Mouse (Mus musculus) thymus, postnatal 25 days (tissue): ENCODE measurements around the gene Ear6.
"Not testable (repeated sequence)": the region's sequence is repeated elsewhere in the genome, so short reads cannot be mapped to it uniquely, and the experiment has no call there.

Experiments
- DNase-seq: peaks from one replicate; pipeline ENCODE4 v3.0.0; 2022

Ear6 gene

GRCm38 (mm10) chr14:51853399-51853798 is at the start of gene Ear6:
TSS of gene Ear6 (plus strand) at chr14:51853699.
- DNase-seq, result no peak

GRCm38 (mm10) chr14:51826625-51827024 is 26.9 kb upstream of the Ear6 start:
- DNase-seq, result no peak

DNA sequence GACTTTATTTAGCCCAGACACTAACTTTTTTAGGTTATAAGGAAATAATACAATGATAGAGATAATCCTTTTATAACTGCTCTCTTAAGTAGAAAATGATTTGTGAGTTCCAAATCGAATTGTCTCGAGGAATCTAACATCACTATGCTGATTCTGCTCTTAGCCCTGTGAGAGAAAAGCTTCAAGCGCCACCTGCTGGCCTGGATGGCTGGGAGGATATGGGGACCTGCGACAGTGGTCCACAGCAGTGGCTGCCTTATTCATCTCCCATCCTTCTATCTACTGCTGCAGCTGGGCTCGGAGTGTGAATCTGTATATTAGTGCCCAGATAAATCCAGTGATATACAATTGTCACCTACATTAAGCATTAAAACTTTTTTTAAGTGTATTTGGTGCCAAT is 25.7 kb upstream of the Ear6 start:
- DNase-seq, result peak; percentile 11

DNA sequence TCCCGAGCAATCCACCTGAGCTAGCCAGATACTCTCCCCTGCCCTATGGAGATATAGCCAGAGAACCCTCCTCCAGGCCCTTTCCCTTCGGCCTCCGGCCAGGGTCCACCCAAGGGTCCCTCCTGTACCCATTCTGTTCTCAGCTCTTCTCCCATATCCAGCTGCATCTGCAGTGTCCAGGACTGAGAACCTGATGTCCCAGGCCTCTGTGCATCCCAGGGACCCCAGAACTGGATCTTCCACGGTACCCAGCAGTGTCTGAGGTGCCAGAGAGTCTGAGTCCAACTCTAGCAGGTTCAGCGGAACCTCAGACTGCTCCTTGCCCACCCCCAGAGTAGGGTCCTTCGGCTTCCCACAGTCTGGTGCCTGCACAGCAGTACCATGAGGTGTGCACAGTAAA is 24.3 kb upstream of the Ear6 start:
- no peak for DNase-seq

GRCm38 (mm10) chr14:51838480-51838879 is 15.0 kb upstream of the Ear6 start:
- DNase-seq, result not testable (repeated sequence)

DNA sequence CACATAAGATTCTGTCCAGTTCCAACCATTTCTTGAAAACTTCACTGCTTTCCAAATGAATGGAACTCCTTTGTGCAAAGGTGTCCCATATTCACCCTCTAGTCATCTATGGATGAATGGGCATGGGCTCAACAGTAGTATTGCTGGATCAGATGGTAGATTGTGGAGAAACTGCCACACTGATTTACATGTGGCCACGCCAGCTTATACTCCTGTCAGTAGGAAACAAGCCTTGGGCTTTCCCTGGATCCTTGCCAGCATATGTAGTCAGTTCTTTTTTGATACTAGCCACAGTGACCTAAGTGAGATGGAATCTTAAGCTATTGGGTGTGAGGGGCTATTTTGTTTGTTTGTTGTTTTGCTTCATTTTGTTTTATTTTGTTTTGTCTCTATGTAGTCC is 11.2 kb upstream of the Ear6 start:
- no peak for DNase-seq

DNA sequence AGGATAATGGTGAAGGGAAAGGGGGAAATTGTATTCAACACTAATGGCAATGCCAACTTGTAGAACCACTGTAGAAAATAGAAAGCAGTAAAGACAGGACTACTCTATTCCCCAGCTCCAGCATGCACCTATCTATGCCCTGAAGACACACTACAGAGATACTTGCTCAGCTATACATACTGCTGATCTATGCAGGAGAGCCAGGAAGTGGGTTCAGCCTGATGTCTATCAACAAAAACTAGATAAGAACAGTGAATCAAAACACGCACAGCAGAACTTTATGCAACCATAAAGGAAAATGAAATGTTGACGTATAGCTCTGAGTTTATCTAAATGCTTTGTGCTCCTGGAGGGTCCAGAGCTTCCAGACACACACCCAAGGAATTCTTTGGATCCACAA is 10.7 kb upstream of the Ear6 start:
- no peak for DNase-seq

DNA sequence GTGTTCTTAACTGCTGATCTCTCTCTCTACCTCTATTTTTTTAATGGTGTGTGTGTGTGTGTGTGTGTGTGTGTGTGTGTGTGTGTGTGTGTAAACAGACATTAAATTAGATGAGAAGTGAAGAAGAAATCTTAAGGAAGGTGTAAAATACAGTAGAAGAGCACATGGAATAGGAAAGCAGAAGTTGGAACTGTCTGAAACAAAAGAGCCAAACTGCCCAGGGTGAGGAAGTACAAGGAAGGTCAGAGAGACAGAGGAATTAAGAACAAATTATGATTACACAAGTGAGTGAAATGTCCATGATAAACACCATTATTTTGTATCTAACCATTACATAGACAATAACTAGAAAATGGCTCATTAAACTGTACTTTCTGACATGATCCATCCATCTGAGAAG is 9.6 kb upstream of the Ear6 start:
- no peak for DNase-seq

DNA sequence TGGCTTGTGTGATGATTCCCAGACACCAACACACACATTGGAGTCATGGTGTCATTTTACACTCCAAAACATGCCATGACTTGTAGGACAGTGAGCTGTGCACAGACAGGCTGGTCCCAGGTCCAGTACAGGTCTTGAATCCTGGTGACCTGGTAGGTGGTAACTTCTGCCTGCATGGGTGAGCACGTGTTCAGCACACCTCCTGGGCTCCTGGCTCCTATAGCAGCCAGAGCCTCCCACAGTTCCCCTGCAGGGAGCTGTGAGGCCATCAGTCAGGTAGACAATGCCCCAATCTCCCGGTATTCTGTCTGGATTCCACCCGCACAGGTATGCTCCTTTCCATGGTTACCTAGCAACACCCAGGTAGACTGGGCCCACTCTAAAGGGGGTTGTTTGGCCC is 6.9 kb upstream of the Ear6 start:
- DNase-seq, result no peak

DNA sequence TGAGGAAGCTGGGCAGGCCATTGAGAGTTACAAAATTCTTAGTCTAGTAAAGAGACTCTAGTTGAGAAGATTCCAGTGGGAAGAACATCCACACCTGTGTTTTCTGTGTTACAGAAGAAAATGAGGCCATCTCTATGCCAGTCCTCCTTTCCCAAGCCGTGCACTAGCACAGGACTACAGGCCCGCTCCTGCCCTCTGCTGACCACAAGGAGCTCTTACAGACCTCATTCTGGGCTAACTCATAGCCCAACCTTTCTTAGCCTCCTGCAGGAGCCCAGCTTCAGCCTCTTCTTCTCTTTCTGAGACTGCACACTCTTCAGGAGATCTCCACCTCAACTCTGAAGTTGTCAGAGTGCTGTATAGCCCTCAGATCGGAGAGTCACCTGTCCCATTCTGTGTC is 2.5 kb upstream of the Ear6 start:
- not testable (repeated sequence) for DNase-seq

GRCm38 (mm10) chr14:51855280-51855679 is 1.8 kb downstream of the Ear6 start:
- not testable (repeated sequence) for DNase-seq

DNA sequence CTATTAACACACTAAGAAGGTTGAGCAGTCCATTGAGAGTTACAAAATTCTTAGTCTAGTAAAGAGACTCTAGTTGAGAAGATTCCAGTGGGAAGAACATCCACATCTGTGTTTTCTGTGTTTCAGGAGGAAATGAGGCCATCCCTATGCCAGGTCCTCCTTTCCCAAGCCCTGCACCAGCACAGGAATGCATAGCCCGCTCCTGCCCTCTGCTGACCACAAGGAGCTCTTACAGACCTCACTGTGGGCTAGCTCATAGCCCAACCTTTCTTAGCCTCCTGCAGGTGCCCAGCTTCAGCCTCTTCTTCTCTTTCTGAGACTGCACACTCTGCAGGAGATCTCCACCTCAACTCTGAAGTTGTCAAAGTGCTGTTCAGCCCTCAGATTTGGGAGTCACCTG is 10.1 kb downstream of the Ear6 start:
- DNase-seq, result not testable (repeated sequence)

GRCm38 (mm10) chr14:51870756-51871155 is 17.3 kb downstream of the Ear6 start:
- DNase-seq, result no peak

DNA sequence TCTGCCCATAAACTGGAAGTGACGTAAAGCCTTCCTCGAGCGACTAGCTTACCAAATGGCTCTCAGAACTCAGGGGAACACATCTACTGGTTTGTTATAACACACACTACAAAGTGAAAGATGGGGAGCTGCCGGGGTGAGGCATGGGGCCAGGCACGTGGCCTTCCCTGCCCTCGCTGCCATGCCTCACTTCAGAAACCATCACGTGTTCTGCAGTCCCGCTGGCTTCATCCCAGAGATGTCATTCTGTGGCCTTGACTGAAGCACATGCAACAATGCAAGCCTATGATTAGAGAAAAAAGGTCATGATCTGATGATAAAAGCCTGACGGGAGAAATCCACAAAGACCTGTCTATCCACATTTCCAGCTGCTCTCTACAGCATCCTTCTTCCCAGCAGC is 18.2 kb downstream of the Ear6 start:
- no peak for DNase-seq

- DNase-seq, result no peak
Measured at GRCm38 (mm10) chr14:51877517-51877916, 24.0 kb downstream of the Ear6 start.

DNA sequence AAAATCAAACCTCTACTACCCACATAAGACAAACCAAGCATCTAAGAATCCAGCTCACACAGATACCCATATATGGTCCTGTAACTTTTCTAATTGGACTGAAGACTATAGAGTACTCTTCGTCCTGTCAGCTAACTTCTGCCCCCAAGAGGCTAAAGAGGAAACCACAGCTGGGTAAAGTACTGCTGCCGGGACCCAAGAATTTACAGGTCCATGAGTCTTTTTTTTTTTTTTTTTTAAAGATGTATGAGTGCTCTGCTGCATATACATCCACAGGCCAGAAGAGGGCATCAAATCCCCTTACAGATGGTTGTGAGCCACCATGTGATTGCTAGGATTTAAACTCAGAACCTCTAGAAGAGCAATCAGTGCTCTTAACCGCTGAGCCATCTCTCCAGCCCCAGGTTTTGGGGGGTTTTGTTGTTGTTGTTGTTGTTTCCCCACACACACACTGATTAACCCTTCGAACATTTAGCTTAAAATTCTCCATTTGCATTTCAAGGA is 30.1 kb downstream of the Ear6 start:
- peak; percentile 84 for DNase-seq

DNA sequence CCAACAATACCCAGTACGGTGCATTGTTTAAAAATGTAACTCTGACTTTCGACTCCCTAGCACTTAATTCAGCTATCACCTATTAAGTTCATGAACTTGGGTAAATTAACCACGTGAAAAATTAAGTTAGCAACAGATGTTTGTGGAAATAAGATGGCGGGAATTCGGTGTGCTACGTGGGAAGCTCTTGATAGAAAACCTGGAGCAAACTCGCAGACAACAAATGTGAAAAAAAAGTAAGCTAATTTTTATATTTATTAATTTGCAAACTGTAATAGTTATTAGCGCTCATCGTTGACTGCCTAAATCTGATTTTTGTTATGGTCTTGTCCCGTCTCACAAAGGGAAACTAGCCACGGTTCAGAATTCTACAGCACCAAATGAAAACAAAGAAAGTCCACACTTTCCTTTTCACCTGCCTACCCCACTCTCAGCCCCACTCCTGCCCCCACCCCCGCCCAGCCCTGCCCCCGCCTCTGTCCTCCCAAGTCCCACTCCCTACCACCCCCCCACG is 30.6 kb downstream of the Ear6 start:
- DNase-seq, result no peak

- DNase-seq, result peak; percentile 95
Measured at GRCm38 (mm10) chr14:51884598-51885331, 31.3 kb downstream of the Ear6 start, which contains the start of gene Mettl17. TSS of gene Mettl17 (plus strand) at chr14:51884842.

DNA sequence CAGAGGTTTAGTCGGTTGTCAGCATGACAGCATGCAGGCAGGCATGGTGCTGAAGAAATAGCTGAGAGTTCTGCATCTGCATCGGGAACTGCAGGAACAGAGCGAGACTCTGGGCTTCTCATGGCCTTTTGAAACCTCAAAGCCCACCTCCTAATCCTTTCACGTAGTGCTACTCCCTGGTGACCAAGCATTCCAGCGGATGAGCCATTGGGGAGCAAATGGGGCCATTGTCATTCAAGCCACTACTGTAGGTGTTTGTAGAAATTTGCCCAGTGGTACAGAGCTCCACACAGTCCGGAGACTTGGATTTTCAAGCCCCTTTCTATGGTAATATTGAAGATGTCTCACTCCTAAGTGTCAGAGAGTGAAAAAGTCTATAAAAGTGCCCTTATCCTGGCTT is 32.6 kb downstream of the Ear6 start:
- DNase-seq, result no peak

- DNase-seq, result no peak
Measured at GRCm38 (mm10) chr14:51889833-51890232, 36.3 kb downstream of the Ear6 start.

DNA sequence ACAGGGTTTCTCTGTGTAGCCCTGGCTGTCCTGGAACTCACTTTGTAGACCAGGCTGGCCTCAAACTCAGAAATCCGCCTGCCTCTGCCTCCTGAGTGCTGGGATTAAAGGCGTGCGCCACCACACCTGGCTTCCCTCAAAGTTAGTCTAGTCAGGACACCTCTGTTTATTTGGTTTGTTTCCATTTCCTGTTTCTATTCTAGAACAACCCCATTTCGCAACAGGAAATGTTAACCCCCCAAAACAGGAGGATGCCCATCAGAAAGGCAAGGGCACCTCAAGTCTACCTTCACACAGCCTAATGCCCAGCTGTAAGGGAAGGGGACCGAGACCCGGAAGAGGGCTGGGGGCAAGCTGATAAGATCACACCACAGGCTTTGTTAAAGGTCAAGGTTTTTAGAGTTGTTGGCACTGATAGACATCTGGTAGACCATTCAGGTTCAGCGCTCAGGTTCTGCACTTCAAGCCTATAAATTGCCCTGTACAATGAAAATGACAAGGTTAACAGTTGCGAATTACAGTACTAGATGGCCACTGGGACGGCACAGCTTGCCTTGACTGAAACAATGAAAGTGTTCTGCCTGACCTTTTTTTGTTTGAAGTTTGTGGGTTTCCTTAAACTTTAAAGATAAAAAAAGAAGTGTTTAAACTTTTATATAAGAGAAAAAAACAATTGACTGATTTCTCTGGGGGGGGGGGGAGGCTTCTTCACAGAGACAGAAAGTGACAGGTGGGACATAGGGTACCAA is 38.9 kb downstream of the Ear6 start, which contains the start of gene Slc39a2:
Gene Slc39a2 (plus strand): TSS at position 699 of the 749 bp plus-strand sequence.
- DNase-seq, result peak; percentile 6

DNA sequence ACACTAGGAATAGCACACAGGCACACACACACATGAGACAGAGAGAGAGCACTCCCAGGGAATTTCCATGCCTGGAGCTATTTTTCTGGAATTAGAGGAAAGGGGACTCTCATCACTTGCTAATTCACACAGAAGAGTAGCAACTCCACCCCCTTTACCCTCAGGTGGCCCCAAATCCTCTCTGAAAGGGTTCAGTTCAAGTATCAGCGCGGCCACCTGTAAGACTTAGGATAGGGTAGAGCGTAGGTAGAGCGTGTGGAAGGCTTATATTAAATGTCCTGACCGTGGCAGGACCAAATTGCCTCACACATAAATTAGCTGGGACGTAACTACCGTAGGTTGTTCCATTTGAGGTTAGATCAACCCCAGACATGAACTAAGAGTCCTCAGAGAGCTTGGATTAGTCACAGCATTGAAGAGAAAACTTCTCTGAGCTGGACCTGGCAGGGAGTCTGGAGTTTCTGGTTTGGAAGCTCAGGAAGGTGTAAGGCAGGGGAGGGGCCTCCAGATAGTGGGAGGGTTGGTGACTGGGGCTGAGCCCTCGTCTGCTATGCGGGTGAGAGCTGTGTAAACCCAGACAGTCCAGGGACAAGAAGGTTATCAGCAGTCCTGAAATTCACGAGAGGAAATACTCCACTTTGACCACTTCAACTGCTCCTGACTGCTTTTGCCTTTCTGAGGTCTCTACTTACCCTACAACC is 39.7 kb downstream of the Ear6 start:
- DNase-seq, result no peak

DNA sequence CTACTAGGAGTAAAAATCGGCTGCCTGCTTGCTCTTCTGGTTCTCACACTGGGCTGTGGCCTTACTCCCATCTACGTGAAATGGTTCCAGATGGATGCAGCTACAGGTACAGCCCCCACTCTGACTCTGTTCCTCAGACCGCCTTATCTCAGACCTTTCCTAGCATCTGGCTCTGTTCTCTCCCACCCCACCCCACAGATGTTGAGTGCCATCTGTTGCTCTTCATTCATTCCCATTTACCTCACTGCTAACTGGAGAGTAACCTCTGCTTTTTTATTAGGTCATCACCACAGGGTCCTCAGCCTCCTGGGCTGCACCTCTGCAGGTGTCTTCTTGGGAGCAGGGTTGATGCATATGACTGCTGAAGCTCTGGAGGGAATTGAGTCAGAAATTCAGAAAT is 40.3 kb downstream of the Ear6 start:
- no peak for DNase-seq
